Mouse (Mus musculus): ENCODE data around the gene Ier3. TPM values are rescaled to one million over a fixed set of nuclear protein-coding genes. Genes with fewer than 3 reads are reported as not detected.

Ier3 gene
- polyA plus RNA-seq, 1 experiment: 8.6 TPM

GRCm38 (mm10) chr17:35815836-35816235 is 5.6 kb upstream of the Ier3 start:
- Histone ChIP-seq H3K4me1 (ENCODE audit: control insufficient read depth, insufficient read depth, insufficient read length, low read length) (peaks cover 27% of the 10 kb centered on the region; the same call in 1 of the 2 replicates), H3K27ac (ENCODE audit: insufficient read depth, low read depth, low read length) (peak overlapping the region; percentile 38; the same call in 1 of the 2 replicates), H3K27me3 (ENCODE audit: control insufficient read depth, insufficient read depth, low read length) (no peaks in the 10 kb centered on the region), H3K4me3 (ENCODE audit: low read depth, low read length) (no peak overlapping the region), H3K36me3 (ENCODE audit: control insufficient read depth, insufficient read depth, low read length) (no peaks in the 10 kb centered on the region)
- WGBS: 28% methylated on average over 7 of the region's 7 CpGs
- TF ChIP-seq POLR2A (IDR thresholded peaks at IDR 0.05; ENCODE audit: low read depth, low read length) (no peak), CTCF (IDR thresholded peaks at IDR 0.05; ENCODE audit: extremely low read depth, insufficient read length, insufficient replicate concordance, low read depth, low read length) (no peak)

GRCm38 (mm10) chr17:35816686-35817085 is 4.8 kb upstream of the Ier3 start:
- 75% methylated on average over 11 of the region's 14 CpGs for WGBS
- H3K4me3 ChIP-seq (ENCODE audit: low read depth, low read length): no peak overlapping the region
- no peak overlapping the region for H3K27ac ChIP-seq (ENCODE audit: insufficient read depth, low read depth, low read length)
- no peak for TF ChIP-seq POLR2A (IDR thresholded peaks at IDR 0.05; ENCODE audit: low read depth, low read length)
- TF ChIP-seq CTCF (IDR thresholded peaks at IDR 0.05; ENCODE audit: extremely low read depth, insufficient read length, insufficient replicate concordance, low read depth, low read length): no peak
- H3K36me3 ChIP-seq (ENCODE audit: control insufficient read depth, insufficient read depth, low read length): no peaks in the 10 kb centered on the region
- H3K27me3 ChIP-seq (ENCODE audit: control insufficient read depth, insufficient read depth, low read length): no peaks in the 10 kb centered on the region
- peaks cover 27% of the 10 kb centered on the region; the same call in 1 of the 2 replicates for H3K4me1 ChIP-seq (ENCODE audit: control insufficient read depth, insufficient read depth, insufficient read length, low read length)

- H3K4me3 ChIP-seq (ENCODE audit: low read depth, low read length): no peak overlapping the region
- H3K4me1 ChIP-seq (ENCODE audit: control insufficient read depth, insufficient read depth, insufficient read length, low read length): peaks cover 27% of the 10 kb centered on the region; the same call in 1 of the 2 replicates
- TF ChIP-seq CTCF (IDR thresholded peaks at IDR 0.05; ENCODE audit: extremely low read depth, insufficient read length, insufficient replicate concordance, low read depth, low read length): no peak
- no peak for TF ChIP-seq POLR2A (IDR thresholded peaks at IDR 0.05; ENCODE audit: low read depth, low read length)
Measured at GRCm38 (mm10) chr17:35817226-35817625, 4.3 kb upstream of the Ier3 start.

GRCm38 (mm10) chr17:35820111-35820510 is 1.4 kb upstream of the Ier3 start:
- no peaks in the 10 kb centered on the region for H3K36me3 ChIP-seq (ENCODE audit: control insufficient read depth, insufficient read depth, low read length)
- H3K27ac ChIP-seq (ENCODE audit: insufficient read depth, low read depth, low read length): no peak overlapping the region
- 84% methylated on average over 5 of the region's 5 CpGs for WGBS
- H3K4me1 ChIP-seq (ENCODE audit: control insufficient read depth, insufficient read depth, insufficient read length, low read length): peaks cover 7% of the 10 kb centered on the region
- H3K27me3 ChIP-seq (ENCODE audit: control insufficient read depth, insufficient read depth, low read length): no peaks in the 10 kb centered on the region
- TF ChIP-seq POLR2A (IDR thresholded peaks at IDR 0.05; ENCODE audit: low read depth, low read length) (no peak), CTCF (IDR thresholded peaks at IDR 0.05; ENCODE audit: extremely low read depth, insufficient read length, insufficient replicate concordance, low read depth, low read length) (no peak)
- no peak overlapping the region for H3K4me3 ChIP-seq (ENCODE audit: low read depth, low read length)

More at GRCm38 (mm10) chr17:35817226-35817625, 4.3 kb upstream of the Ier3 start:
- no peaks in the 10 kb centered on the region for H3K36me3 ChIP-seq (ENCODE audit: control insufficient read depth, insufficient read depth, low read length)
- WGBS: 87% methylated on average over 10 of the region's 10 CpGs
- no peaks in the 10 kb centered on the region for H3K27me3 ChIP-seq (ENCODE audit: control insufficient read depth, insufficient read depth, low read length)
- no peak overlapping the region for H3K27ac ChIP-seq (ENCODE audit: insufficient read depth, low read depth, low read length)

- TF ChIP-seq POLR2A (IDR thresholded peaks at IDR 0.05; ENCODE audit: low read depth, low read length) (no peak; the same call in 1 of the 2 replicates), CTCF (IDR thresholded peaks at IDR 0.05; ENCODE audit: extremely low read depth, insufficient read length, insufficient replicate concordance, low read depth, low read length) (no peak)
- peaks cover 9% of the 10 kb centered on the region; the same call in 1 of the 2 replicates for H3K36me3 ChIP-seq (ENCODE audit: control insufficient read depth, insufficient read depth, low read length)
Measured at GRCm38 (mm10) chr17:35822564-35822963, 1.1 kb downstream of the Ier3 start.

GRCm38 (mm10) chr17:35822964-35823937 is 1.8 kb downstream of the Ier3 start, which contains the start of gene Flot1:
TSS of gene Flot1 (plus strand) at chr17:35823230.
- WGBS: under 1% methylated on average over 47 of the region's 47 CpGs
- Histone ChIP-seq H3K4me3 (ENCODE audit: low read depth, low read length) (peak within 1 kb of the TSS; percentile 74), H3K27ac (ENCODE audit: insufficient read depth, low read depth, low read length) (peak within 1 kb of the TSS; percentile 72), H3K4me1 (ENCODE audit: control insufficient read depth, insufficient read depth, insufficient read length, low read length) (peaks cover 2% of the 10 kb centered on the region; the same call in 1 of the 2 replicates), H3K27me3 (ENCODE audit: control insufficient read depth, insufficient read depth, low read length) (no peaks in the 10 kb centered on the region), H3K36me3 (ENCODE audit: control insufficient read depth, insufficient read depth, low read length) (peaks cover 10% of the 10 kb centered on the region; the same call in 1 of the 2 replicates)
- TF ChIP-seq CTCF (IDR thresholded peaks at IDR 0.05; ENCODE audit: extremely low read depth, insufficient read length, insufficient replicate concordance, low read depth, low read length) (no peak), POLR2A (IDR thresholded peaks at IDR 0.05; ENCODE audit: low read depth, low read length) (no peak; the same call in 1 of the 2 replicates)

More at GRCm38 (mm10) chr17:35822564-35822963, 1.1 kb downstream of the Ier3 start:
- peaks cover 2% of the 10 kb centered on the region; the same call in 1 of the 2 replicates for H3K4me1 ChIP-seq (ENCODE audit: control insufficient read depth, insufficient read depth, insufficient read length, low read length)
- H3K27me3 ChIP-seq (ENCODE audit: control insufficient read depth, insufficient read depth, low read length): no peaks in the 10 kb centered on the region
- H3K27ac ChIP-seq (ENCODE audit: insufficient read depth, low read depth, low read length): peak overlapping the region; percentile 72
- 3% methylated on average over 11 of the region's 11 CpGs for WGBS
- peak overlapping the region; percentile 74 for H3K4me3 ChIP-seq (ENCODE audit: low read depth, low read length)

- H3K4me3 ChIP-seq (ENCODE audit: low read depth, low read length): no peak overlapping the region
- H3K4me1 ChIP-seq (ENCODE audit: control insufficient read depth, insufficient read depth, insufficient read length, low read length): peaks cover 4% of the 10 kb centered on the region
- H3K36me3 ChIP-seq (ENCODE audit: control insufficient read depth, insufficient read depth, low read length): peaks cover 10% of the 10 kb centered on the region; the same call in 1 of the 2 replicates
- WGBS: 78% methylated on average over 7 of the region's 7 CpGs
- H3K27me3 ChIP-seq (ENCODE audit: control insufficient read depth, insufficient read depth, low read length): no peaks in the 10 kb centered on the region
- no peak overlapping the region for H3K27ac ChIP-seq (ENCODE audit: insufficient read depth, low read depth, low read length)
- peak; percentile 21; the same call in 1 of the 2 replicates for TF ChIP-seq CTCF (IDR thresholded peaks at IDR 0.05; ENCODE audit: extremely low read depth, insufficient read length, insufficient replicate concordance, low read depth, low read length)
- no peak for TF ChIP-seq POLR2A (IDR thresholded peaks at IDR 0.05; ENCODE audit: low read depth, low read length)
Measured at GRCm38 (mm10) chr17:35824402-35824801, 2.9 kb downstream of the Ier3 start.
